Mouse (Mus musculus): Measurements from ENCODE around the gene Rec114. TPM values are rescaled to one million over a fixed set of nuclear protein-coding genes. Genes with fewer than 3 reads are reported as not detected.

Gene Rec114
- polyA plus RNA-seq, 1 experiment from 2014 or later = 2.1 TPM

DNA sequence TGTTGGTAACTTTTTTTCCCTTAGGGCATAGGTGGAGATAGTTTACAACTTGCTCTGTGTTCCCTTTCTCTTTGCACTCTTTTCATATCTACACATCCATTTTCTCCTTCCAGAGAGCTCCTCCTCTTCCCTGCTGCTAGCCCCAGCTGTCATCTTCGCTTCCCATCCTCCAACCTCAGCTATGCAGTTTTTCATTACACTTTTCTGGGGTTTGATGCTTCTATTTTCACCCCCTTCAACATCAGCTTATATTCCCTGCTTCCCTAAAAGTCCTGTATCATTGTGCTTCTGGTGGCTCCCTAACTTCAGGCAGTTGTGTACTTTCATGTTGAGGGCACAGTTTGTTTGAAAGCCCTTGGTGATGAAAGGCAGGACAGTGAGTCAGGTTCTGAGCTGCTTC is 130.0 kb downstream of the Rec114 start:
- Histone ChIP-seq H3K4me2 (ENCODE audit: low read depth, low read length) (no peak overlapping the region), H3K27me3 (ENCODE audit: control insufficient read depth, insufficient read depth, low read length) (no peaks in the 10 kb centered on the region), H3K4me3 (ENCODE audit: low read depth, low read length) (no peak overlapping the region), H3K36me3 (ENCODE audit: control insufficient read depth, insufficient read depth, low read length) (no peaks in the 10 kb centered on the region), H3K27ac (ENCODE audit: low read depth, low read length) (no peak overlapping the region), H3K9ac (replicated peaks; ENCODE audit: low read depth, low read length) (no peak overlapping the region), H3K9me3 (ENCODE audit: control insufficient read depth, low read length) (no peaks in the 10 kb centered on the region), H3K4me1 (ENCODE audit: control insufficient read depth, insufficient read depth, low read length) (no peaks in the 10 kb centered on the region)
- ATAC-seq (ENCODE audit: low read depth) = no peak
- WGBS = 81% methylated on average over 1 of the region's 1 CpGs

Other genes starting within 250 kb of the Rec114 start
- 36.0 and 42.2 TPM in 2 replicates for gene Cd276, start 188.5 kb downstream of the Rec114 start, polyA plus RNA-seq (2014; fragmentation: Nextera tagmentation; extraction: Ambion mirVana)
- 220 and 255 TPM in 2 replicates for gene Nptn, start 161.7 kb downstream of the Rec114 start, polyA plus RNA-seq (2014; fragmentation: Nextera tagmentation; extraction: Ambion mirVana)
- 4.1 and 4.9 TPM in 2 replicates for gene Hcn4, start 79.4 kb upstream of the Rec114 start, polyA plus RNA-seq (2014; fragmentation: Nextera tagmentation; extraction: Ambion mirVana)